Mouse (Mus musculus) hindbrain, embryonic 11.5 days (tissue): Measurements from ENCODE around the gene Plcd1. TPM values are rescaled to one million over a fixed set of nuclear protein-coding genes. Genes with fewer than 3 reads are reported as not detected.
A peak's percentile ranks its signal among the peaks of the same experiment; 100 is the strongest.

Source experiments
- ATAC-seq: fragments of 200-750 bp; cut with Nextera tagmentation; 2 replicates; pipeline ENCODE4 v1.8.0; 2017; ENCODE audit warnings: mild to moderate bottlenecking, moderate TSS enrichment, moderate library complexity; ENCODE audit not compliant: low FRiP score
- DNase-seq: peaks from one replicate; pipeline ENCODE4 v3.0.0-alpha.2; 2015; ENCODE audit warnings: low spot score
- H3K27ac ChIP-seq: fragments of 300-500 bp; sonication (generic); 2 replicates; pipeline ENCODE4 v1.5.1; 2014; ENCODE audit warnings: mild to moderate bottlenecking, low read depth, low read length
- H3K27me3 ChIP-seq: fragments of 300-500 bp; sonication (generic); 2 replicates; pipeline ENCODE4 v1.6.1; 2014; ENCODE audit warnings: mild to moderate bottlenecking, low read length, moderate library complexity, mixed read lengths; ENCODE audit not compliant: control insufficient read depth, insufficient read depth
- H3K36me3 ChIP-seq: fragments of 300-500 bp; sonication (generic); 2 replicates; pipeline ENCODE4 v1.6.1; 2014; ENCODE audit warnings: mild to moderate bottlenecking, low read length, moderate library complexity, mixed read lengths; ENCODE audit not compliant: control insufficient read depth, insufficient read depth
- H3K4me1 ChIP-seq: fragments of 300-500 bp; sonication (generic); replicated peaks from 2 replicates; pipeline ENCODE4 v1.6.1; 2014; ENCODE audit warnings: low read length, mixed read lengths; ENCODE audit not compliant: control insufficient read depth, insufficient read depth
- H3K4me2 ChIP-seq: fragments of 300-500 bp; sonication (generic); replicated peaks from 2 replicates; pipeline ENCODE4 v1.6.1; 2014; ENCODE audit warnings: mild to moderate bottlenecking, low read depth, low read length
- H3K4me3 ChIP-seq: fragments of 300-500 bp; sonication (generic); 2 replicates; pipeline ENCODE4 v1.5.1; 2014; ENCODE audit warnings: low read depth, low read length
- H3K9ac ChIP-seq: fragments of 300-500 bp; sonication (generic); 2 replicates; pipeline ENCODE4 v1.6.1; 2014; ENCODE audit warnings: low read depth, low read length
- H3K9me3 ChIP-seq: fragments of 300-500 bp; sonication (generic); 2 replicates; pipeline ENCODE4 v1.6.1; 2016; ENCODE audit warnings: low read length; ENCODE audit not compliant: control insufficient read depth
- WGBS: fragments of 180-500 bp; shearing (Covaris S2); extraction: QIAGEN DNeasy Blood & Tissue Kit; methylation state at CpG from one replicate; pipeline ENCODE4 v1.1.7; 2014; 5-methylcytosine and 5-hydroxymethylcytosine counted together
- polyA plus RNA-seq: library from polyadenylated mRNA; unstranded; fragments of >200 nt; fragmentation: Nextera tagmentation; extraction: Ambion mirVana; gene quantifications from 2 replicates; pipeline ENCODE4 v1.2.1, GENCODE M21; 2014

Plcd1 gene
- polyA plus RNA-seq, 1 experiment from 2014 or later: 27.7 TPM

- 70% methylated on average over 19 of the region's 19 CpGs for whole genome bisulfite sequencing
- no peaks in the 10 kb centered on the region for H3K27me3 ChIP-seq
- ATAC-seq (peak; percentile 36), DNase-seq (peak; percentile 30)
- no peak overlapping the region for H3K4me2 ChIP-seq
- no peaks in the 10 kb centered on the region for H3K9me3 ChIP-seq
- no peaks in the 10 kb centered on the region for H3K36me3 ChIP-seq
- H3K4me3 ChIP-seq: no peak overlapping the region
- H3K27ac ChIP-seq: no peak overlapping the region
- H3K9ac ChIP-seq: no peak overlapping the region
- H3K4me1 ChIP-seq: 0 out of 2 replicates have a peak, but pooled peaks cover 7% of the 10 kb centered on the region
These were observed 60.0 kb downstream of the Plcd1 start for GRCm38 (mm10) chr9:119033111-119033921.

- WGBS: 47% methylated on average over 9 of the region's 9 CpGs
- Histone ChIP-seq H3K9me3 (no peaks in the 10 kb centered on the region), H3K36me3 (no peaks in the 10 kb centered on the region), H3K4me1 (0 out of 2 replicates have a peak, but pooled peaks cover 7% of the 10 kb centered on the region), H3K4me3 (no peak overlapping the region), H3K9ac (no peak overlapping the region), H3K4me2 (no peak overlapping the region), H3K27ac (no peak overlapping the region), H3K27me3 (no peaks in the 10 kb centered on the region)
- DNase-seq: no peak
- no peak for ATAC-seq
These were observed 60.8 kb downstream of the Plcd1 start for GRCm38 (mm10) chr9:119032538-119032937.

DNA sequence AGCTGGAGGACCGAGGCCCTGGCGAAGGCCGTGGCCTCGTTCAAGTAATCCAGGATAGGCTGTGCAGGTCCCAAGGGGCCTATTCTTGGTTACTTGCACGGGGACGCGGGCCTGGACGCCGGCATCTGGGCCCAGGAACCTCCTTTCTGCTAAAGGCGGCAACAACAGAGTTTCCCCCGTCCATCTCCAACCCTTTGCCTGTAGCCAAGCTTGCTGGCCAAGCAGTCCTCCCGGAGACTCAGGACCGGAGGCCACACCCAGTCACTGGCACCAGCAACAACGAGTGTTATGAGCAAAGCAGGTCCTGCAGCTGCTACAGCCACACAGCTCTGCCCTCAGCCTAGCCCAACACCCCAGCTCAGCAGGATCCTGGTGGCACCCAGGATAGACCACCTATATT, 61.5 kb downstream of the Plcd1 start:
- H3K27me3 ChIP-seq: no peaks in the 10 kb centered on the region
- no peak overlapping the region for H3K4me3 ChIP-seq
- 83% methylated on average over 14 of the region's 14 CpGs for WGBS
- DNase-seq: no peak
- H3K9me3 ChIP-seq: no peaks in the 10 kb centered on the region
- 0 out of 2 replicates have a peak, but pooled peaks cover 7% of the 10 kb centered on the region for H3K4me1 ChIP-seq
- no peaks in the 10 kb centered on the region for H3K36me3 ChIP-seq
- no peak overlapping the region for H3K9ac ChIP-seq
- H3K27ac ChIP-seq: no peak overlapping the region
- H3K4me2 ChIP-seq: no peak overlapping the region
- no peak for ATAC-seq

GRCm38 (mm10) chr9:119031038-119031437, 62.3 kb downstream of the Plcd1 start:
- 93% methylated on average over 4 of the region's 4 CpGs for WGBS
- no peak for ATAC-seq
- no peak overlapping the region for H3K9ac ChIP-seq

DNA sequence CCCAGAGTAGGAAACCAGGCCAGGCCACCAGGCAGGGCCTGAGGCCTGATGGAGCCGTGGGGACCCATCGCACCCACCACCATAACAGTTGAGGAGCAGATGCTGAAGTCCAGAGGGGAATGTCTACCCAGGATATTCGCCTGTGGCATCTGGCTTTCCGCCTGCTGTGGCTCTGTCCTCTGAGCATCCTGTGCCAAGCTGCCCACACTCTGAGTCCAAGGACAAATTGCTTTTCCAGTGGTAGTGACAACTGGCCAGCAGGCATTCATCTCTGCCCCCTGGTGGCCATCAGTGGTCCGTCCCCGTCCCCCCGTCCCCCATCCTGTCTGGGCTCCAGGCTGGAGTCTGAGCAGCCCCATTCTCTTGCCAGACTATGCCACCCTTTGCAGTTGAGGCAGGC, 63.7 kb downstream of the Plcd1 start:
- H3K4me1 ChIP-seq: 0 out of 2 replicates have a peak, but pooled peaks cover 7% of the 10 kb centered on the region
- H3K4me3 ChIP-seq: no peak overlapping the region
- no peaks in the 10 kb centered on the region for H3K9me3 ChIP-seq
- no peaks in the 10 kb centered on the region for H3K27me3 ChIP-seq
- no peak overlapping the region for H3K27ac ChIP-seq
- H3K9ac ChIP-seq: no peak overlapping the region
- H3K4me2 ChIP-seq: no peak overlapping the region
- WGBS: 60% methylated on average over 7 of the region's 7 CpGs
- no peaks in the 10 kb centered on the region for H3K36me3 ChIP-seq
- DNase-seq (peak; percentile 77), ATAC-seq (0 out of 2 replicates have a peak, but pooled peaks have one; percentile 19)

More at GRCm38 (mm10) chr9:119031038-119031437, 62.3 kb downstream of the Plcd1 start:
- Histone ChIP-seq H3K4me2 (no peak overlapping the region), H3K4me3 (no peak overlapping the region), H3K9me3 (no peaks in the 10 kb centered on the region), H3K27me3 (no peaks in the 10 kb centered on the region), H3K4me1 (0 out of 2 replicates have a peak, but pooled peaks cover 7% of the 10 kb centered on the region), H3K27ac (no peak overlapping the region), H3K36me3 (no peaks in the 10 kb centered on the region)
- no peak for DNase-seq

DNA sequence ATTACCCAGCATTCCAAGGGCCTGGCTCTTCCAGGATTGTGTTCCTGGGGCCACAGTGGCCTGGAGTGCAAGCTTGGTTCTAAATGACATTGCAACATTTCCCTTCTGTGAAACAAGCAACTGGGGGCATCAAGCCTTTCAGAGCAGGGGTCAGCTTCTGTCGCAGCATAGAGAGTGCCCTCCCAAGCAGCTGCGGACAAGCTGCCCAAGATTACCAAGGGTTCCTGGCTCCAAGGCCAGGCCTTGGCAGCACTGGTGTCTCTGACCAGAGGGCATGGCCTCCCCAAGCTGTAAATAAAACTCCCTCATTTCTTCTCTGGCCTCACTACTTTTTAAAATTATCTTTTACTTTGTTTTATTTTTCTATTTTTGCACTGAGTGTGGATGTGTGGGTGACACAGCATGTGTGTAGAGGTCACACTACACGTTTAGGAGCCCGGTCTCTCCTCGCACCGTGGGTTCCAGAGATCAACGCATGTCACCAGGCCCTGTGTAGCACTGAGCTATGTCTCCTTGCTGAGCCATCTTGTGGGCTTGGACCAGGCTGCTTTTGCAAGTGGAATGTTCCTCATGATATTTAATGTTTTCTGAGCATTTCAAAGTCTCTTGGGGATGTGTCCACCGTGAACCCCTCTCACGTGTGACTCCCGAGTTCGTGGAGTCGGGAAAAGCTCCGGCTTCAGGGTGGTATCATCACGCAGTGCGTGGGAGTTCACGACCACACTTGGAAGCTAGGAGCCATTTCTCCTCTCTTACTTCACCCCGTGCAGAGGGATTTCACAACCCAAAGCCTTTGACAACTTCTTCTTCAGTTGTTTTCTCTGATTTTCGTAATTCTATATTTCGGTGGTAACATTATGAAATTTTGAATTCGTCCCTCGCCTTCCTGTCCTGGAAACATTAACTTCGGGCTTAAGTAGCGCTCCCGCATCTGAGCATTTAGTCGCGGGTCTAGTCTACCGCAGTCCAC, 64.8 kb downstream of the Plcd1 start:
- no peak overlapping the region for H3K9ac ChIP-seq
- no peak overlapping the region for H3K27ac ChIP-seq
- H3K4me2 ChIP-seq: no peak overlapping the region
- no peak for DNase-seq
- no peak for ATAC-seq
- H3K9me3 ChIP-seq: no peaks in the 10 kb centered on the region
- no peak overlapping the region for H3K4me3 ChIP-seq
- 0 out of 2 replicates have a peak, but pooled peaks cover 3% of the 10 kb centered on the region for H3K4me1 ChIP-seq
- H3K27me3 ChIP-seq: no peaks in the 10 kb centered on the region
- no peaks in the 10 kb centered on the region for H3K36me3 ChIP-seq
- 95% methylated on average over 27 of the region's 27 CpGs for WGBS

DNA sequence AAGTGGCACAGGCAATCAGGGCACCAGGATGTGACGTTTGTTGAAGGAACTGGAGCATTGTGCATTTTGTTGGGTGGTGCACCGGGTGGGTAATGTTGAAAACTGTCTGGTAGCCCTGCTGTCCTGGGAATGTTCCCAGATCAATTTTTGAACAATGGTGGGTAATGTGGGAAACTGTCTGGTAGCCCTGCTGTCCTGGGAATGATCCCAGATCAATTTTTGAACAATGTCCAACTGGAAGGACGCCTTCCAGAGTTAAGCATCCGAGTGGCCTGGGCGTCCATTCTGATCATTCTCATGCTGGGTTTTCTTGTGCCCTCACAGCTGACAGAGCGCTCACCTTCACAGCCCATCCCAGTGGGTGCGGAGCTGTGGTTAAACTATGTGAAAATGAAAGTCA, 66.0 kb downstream of the Plcd1 start:
- Histone ChIP-seq H3K4me1 (no peaks in the 10 kb centered on the region), H3K9ac (no peak overlapping the region), H3K27ac (no peak overlapping the region), H3K4me3 (no peak overlapping the region), H3K4me2 (no peak overlapping the region), H3K9me3 (no peaks in the 10 kb centered on the region), H3K27me3 (no peaks in the 10 kb centered on the region), H3K36me3 (no peaks in the 10 kb centered on the region)
- no peak for ATAC-seq
- no peak for DNase-seq
- 94% methylated on average over 7 of the region's 7 CpGs for WGBS

DNA sequence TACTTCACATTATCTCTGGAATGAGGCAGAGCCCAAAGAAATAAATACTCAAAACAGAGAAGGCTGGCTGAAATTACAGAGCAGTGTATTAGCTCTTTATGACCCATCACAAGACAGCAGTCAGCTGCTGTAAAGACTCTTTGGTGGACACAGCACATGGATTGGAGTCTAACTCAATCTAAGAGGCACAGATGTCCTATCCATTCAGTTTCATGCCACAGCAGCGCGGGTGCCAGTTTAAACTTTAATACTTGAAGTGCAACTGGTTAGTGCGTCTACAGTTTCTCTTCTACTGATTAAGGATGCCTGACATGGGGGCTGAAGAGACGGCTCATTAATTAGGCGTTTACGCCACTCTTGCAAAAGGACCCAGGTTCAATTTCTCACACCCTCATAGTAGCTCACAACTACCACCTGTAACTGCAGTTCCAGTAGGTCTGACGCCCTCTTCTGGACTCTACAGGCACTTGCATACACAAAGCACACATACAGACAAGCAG, 67.4 kb downstream of the Plcd1 start:
- Histone ChIP-seq H3K4me3 (no peak overlapping the region), H3K4me1 (no peaks in the 10 kb centered on the region), H3K4me2 (no peak overlapping the region), H3K9me3 (no peaks in the 10 kb centered on the region), H3K36me3 (no peaks in the 10 kb centered on the region), H3K27ac (no peak overlapping the region), H3K9ac (no peak overlapping the region), H3K27me3 (no peaks in the 10 kb centered on the region)
- DNase-seq (no peak), ATAC-seq (no peak)
- WGBS: 93% methylated on average over 7 of the region's 7 CpGs
